Mouse (Mus musculus) retina, postnatal 7 days (tissue): ENCODE measurements around the gene Clns1a.
A peak's percentile ranks its signal among the peaks of the same experiment; 100 is the strongest.

Experiments used
- DNase-seq: peaks from one replicate; pipeline ENCODE4 v3.0.0-alpha.2; 2012; ENCODE audit warnings: low read depth, low spot score

Gene Clns1a

GRCm38 (mm10) chr7:97696506-97697254, at the start of gene Clns1a:
Gene Clns1a (plus strand): TSS chr7:97696634.
- DNase-seq, result peak; percentile 88

DNA sequence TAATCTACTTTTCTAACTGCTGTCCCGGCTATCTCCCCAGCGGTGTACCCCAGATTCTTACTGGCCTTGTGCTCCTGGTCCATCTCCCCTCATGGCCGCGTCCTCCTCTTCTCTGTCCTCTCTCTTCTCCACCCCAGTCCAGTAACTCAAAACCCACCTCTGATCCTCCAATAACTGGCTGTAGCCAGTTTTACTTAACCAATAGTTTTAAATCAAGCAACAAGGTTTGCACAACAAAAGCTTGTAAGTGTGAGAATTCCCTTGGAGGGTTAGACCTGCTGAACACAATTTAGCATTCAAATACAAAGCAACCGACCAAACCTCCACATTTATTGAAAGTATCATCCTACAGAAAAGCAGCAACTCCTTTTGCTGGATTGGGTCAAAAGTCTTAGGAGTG, 48.8 kb upstream of the Clns1a start:
- no peak for DNase-seq

DNA sequence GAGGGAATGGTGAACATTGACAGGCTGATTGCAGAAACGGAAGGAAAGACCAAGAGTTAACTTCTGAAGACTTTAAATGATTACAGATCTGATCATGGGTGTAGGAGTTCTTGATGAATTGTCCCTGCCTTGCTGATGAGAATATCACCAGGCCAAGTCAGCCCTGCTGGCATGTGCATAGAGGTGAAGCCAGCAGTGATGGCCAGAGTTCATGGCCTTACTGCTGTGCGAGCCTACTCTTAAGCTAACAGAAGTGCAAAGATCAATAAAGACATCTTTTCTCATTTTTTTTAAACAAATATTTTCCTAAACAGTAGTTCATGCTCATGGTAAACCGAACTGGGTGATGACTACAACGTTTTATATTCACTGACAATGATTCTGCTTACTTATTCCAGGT, 45.7 kb upstream of the Clns1a start:
- DNase-seq, result no peak

DNA sequence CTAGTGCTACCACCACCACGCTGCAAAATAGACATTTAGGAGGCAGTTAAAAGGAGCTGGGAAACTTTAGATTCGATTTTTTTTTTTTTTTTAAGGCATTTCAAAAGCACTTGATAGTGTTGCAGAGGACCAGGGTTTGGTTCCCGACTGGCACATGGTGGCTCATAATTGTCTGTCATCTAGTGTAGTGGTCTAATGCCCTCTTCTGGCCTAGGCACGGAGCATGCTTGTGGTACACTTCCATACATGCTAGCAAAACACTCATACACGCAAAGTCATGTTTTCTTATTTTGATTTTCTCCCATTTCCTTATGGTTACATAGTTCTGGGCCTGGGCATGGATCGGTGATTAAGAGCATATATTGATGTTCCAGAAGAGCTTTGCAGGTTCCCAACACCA, 40.3 kb upstream of the Clns1a start:
- no peak for DNase-seq

DNA sequence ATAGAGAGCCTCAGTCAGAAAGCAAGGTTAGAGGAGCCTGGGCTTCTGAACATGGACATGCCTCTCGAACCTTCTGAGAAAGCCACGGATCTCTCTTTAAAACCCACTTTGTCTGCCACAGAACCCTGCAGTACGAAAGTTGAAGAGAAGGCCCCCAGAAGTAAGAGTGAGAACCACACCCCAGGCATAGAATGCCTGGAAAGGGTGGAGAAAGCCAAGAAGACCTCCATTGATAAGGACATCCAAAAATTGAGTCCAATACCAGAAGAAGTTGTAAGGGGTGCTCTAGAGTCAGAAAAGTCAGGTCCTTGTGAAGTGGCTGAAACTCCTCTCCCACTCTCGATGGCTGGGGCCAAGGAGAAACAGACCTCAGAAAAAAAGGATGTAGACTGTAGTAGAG, 34.8 kb upstream of the Clns1a start:
- DNase-seq, result no peak

- DNase-seq, result no peak
Measured at GRCm38 (mm10) chr7:97679239-97679638, 17.2 kb upstream of the Clns1a start.

GRCm38 (mm10) chr7:97687831-97688230, 8.6 kb upstream of the Clns1a start:
- no peak for DNase-seq

DNA sequence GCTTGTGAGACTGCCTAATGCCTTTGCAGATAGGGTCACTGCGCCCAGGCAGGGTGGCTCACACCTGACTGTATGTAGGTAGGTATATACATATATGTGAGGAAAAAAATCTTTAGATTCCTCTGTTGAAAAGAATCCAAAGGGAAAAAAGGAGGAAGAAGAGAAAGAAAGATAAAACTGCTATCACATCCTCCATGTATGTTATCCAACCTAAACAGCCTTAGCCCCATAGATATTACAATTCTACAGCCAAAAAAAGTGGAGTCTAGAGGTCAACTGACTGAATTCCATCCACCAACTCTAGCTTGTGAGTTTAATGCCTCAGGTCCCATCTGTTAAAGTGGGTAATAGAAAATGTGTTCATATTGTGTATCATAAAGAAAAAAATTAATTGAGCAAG, 993 bp upstream of the Clns1a start:
- no peak for DNase-seq

DNA sequence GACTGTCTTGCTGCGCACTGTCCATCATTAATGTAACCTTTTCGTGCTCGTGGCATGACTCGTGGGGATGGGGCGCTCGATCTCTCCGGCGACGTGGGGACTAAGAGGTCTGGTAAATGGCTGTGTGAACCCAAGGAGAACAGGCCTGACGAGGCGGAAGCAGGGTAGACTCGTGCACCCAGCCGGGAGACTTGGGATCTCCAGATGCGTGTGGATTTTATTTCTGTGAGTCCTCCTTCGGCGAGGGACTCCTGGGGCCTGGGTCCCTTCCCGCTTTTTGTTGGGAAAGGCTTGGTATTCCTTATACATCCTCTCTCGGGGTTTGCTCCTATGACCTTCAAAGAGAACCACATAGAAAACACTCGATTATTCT, 315 bp upstream of the Clns1a start:
- no peak for DNase-seq

- DNase-seq, result no peak
Measured at GRCm38 (mm10) chr7:97700173-97700572, 3.7 kb downstream of the Clns1a start.

- DNase-seq, result no peak
Measured at GRCm38 (mm10) chr7:97701106-97701505, 4.7 kb downstream of the Clns1a start.

- no peak for DNase-seq
Measured at GRCm38 (mm10) chr7:97707123-97707522, 10.7 kb downstream of the Clns1a start.

- no peak for DNase-seq
Measured at GRCm38 (mm10) chr7:97707809-97708208, 11.4 kb downstream of the Clns1a start.

DNA sequence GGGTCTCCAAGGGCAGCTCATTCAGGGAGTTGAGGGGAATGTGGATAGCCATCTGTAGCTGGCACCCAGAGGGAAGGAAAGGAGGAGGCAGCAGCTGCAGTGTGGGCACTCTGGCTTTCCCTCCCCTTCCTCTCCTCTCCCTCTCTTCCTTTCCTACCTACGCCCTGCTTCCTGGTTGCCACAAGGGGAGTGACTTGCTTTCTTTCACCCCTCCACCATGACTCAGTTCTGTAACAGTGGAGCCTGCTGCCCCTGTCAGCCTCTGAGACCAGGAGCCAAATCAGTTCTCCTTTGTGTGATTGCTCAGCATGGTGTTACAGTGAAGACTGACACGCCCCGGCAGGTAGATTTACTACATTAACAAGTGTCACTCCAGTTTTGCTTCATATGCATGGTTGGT, 12.8 kb downstream of the Clns1a start:
- no peak for DNase-seq

GRCm38 (mm10) chr7:97714651-97715050, 18.2 kb downstream of the Clns1a start:
- no peak for DNase-seq

DNA sequence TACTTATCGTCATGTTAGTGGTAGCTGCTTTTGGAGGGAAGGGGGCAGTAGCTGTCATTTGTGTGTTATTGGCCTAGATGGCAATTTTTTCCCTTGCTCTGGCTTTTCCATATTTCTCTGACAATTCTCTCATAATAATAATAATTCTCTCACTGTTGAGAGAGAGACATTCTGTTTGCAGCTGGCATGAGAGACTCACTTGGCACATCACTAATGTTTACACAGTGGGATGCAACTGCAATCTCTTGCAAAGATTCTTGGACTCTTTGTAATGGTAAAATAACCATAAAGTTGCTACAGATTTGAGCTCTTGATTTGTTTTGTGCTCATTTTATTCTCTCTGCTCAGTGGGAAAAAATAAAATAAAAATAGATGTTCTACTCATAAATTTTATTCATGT, 20.9 kb downstream of the Clns1a start:
- no peak for DNase-seq

DNA sequence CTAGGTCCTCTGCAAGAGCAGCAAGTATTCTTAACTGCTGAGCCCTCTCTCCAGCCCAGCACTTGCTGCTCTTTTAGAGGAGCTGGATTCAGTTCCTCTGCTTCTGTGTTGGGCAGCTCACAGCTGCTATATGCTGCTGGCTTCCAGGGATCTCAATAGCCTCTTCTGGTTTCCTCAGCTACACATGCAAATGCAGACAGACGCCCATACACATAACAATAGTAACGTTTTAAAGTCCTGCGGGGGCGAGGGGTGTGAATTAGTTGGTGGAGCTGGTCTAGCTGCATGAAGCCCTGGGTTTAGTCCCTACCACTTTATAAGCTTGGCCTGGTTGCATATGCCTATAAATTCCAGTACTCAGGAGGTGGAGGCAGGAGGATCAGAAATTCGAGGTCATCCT, 22.6 kb downstream of the Clns1a start:
- DNase-seq, result no peak

- DNase-seq, result no peak
Measured at GRCm38 (mm10) chr7:97720109-97720508, 23.7 kb downstream of the Clns1a start.

DNA sequence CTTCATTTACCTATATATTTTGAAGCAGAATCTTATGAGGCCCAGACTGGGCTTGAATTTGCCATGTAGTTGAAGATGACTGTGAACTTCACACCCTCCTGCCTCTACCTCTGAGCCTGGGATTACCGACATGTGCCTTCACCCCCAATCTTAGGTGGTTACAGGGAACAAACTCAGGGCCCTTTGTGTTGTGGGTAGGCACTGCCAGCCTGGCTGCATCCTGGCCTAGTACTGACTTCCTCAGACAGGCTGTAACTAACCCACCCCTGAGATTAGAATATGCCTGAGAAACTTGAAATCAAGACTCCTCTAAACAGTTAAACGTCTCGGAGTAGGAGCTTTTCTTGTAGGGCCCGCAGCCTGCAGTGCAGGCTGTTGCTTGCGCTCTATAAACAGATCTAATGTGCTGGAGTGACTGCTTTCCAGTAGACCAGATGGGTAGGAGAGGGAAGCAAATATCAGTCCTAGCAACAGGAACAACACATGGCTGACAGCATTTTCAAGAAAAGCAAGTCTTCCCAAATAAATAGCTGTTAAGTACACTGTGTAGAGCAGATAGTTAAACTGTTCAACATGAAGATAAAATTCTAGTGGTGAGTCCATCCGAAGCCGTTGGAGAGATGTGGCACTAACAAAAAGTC, 26.0 kb downstream of the Clns1a start:
- no peak for DNase-seq

DNA sequence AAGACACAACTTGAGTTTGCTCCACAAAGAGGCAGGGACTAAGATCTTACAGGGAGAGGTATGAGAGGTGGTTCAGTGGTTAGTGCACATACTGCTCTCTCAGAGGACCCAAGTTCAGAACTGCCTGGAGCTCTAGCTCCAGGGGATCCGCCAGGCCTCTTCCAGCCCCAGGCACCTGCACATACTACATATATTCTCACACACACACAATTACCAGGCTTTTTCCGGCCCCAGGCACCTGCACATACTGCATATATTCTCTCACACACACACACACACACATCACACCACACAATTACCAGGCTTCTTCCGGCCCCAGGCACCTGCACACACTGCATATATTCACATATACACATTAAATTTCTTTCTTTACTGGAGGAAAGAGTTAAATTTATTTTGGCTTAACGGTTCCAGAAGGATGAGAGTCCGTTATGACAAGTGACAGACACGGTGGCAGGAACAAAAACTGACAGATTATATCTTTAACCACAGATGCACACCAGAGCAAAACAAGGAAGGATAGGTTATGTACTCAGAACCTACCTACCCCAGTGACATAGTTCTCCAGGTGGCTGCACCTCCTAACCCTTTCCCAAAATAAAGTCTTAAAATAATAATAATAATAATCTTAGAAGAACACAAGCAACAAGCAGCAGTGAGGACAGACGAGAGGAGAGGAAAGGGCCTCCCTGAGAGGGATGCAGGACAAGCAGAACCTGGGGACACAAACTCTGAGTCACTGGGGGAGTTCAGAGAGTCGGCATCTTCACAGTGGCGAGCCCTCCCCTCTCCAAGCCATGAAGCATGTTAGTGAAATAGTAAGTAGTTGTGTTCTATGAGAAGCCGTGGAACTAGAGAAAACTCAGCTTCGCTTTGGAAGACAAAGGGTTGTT, 27.5 kb downstream of the Clns1a start:
- no peak for DNase-seq

- DNase-seq, result no peak
Measured at GRCm38 (mm10) chr7:97725401-97725800, 29.0 kb downstream of the Clns1a start.

- DNase-seq, result no peak
Measured at GRCm38 (mm10) chr7:97726080-97726479, 29.6 kb downstream of the Clns1a start.

- DNase-seq, result no peak
Measured at GRCm38 (mm10) chr7:97726778-97727177, 30.3 kb downstream of the Clns1a start.
